Mouse (Mus musculus) ovary, postnatal 36 days (tissue): ENCODE data around the gene Itgb2.

Source experiments
- DNase-seq: peaks from one replicate; pipeline ENCODE4 v3.0.0; 2022; ENCODE audit warnings: low spot score, mixed read lengths

Itgb2 gene

GRCm38 (mm10) chr10:77552162-77552561, 22.1 kb downstream of the Itgb2 start:
- DNase-seq = no peak

DNA sequence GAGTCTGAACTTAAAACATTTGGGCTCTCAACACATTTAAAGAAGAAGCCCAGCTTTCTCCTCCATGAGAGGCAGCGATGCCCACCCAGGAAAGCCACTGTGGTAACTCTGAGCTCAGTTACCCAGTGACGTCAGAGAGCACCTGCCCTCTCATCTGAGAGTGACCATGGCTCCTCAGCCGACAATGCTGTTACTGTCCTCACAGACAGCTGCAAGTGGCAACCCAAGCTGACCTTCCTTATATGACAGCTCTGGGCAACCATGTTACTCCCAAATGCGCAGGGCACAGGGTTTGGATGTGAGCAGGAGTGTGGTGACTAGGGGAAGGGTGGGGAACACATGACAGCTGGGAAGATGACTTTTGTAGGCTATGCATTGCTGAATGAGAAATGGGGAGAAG, 23.2 kb downstream of the Itgb2 start:
- no peak for DNase-seq

GRCm38 (mm10) chr10:77554918-77555317, 24.9 kb downstream of the Itgb2 start:
- DNase-seq = no peak

- no peak for DNase-seq
Observed at GRCm38 (mm10) chr10:77556631-77557030, 26.6 kb downstream of the Itgb2 start.

DNA sequence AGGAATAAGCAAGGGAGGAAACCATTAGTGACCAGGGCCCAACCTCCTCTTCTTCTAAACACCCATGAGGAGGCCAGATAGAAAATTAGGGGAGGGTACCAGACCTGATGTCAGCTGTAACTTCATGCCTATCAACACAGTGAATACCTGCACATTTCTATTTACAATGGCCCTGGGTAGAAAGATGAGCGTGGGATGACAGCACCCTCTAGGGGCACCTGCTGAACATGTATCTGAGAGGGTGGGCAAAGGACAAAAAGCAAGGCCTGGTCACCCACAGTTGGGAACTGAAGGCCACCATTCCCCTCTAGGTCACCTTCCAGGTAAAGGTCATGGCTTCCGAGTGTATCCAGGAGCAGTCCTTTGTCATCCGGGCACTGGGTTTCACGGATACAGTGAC, 27.6 kb downstream of the Itgb2 start:
- no peak for DNase-seq

DNA sequence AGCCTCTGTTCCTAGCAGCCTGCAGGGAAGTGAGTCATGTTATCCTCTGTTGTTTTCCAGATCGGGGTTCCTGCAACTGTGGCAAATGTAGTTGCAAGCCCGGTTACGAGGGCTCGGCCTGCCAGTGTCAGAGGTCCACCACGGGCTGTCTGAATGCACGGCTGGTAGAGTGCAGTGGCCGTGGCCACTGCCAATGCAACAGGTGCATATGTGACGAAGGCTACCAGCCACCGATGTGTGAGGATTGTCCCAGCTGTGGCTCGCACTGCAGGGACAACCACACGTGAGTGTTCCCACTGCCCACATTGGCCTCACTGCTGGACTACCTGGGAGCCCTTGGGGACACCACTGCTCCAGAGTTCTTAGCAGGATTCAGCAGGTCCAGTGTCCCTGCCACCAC, 30.0 kb downstream of the Itgb2 start:
- no peak for DNase-seq

DNA sequence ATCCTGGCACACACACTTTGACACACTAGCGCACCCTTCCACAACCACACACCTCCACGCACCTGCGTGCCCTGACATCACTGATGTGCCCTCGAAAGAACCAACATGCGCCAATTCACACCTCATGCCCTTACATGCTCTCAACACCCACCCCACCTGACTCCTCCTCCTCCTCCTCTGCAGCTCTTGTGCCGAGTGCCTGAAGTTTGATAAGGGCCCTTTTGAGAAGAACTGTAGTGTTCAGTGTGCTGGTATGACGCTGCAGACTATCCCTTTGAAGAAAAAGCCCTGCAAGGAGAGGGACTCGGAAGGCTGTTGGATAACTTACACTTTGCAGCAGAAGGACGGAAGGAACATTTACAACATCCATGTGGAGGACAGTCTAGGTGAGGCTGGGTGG, 30.8 kb downstream of the Itgb2 start:
- DNase-seq = no peak

DNA sequence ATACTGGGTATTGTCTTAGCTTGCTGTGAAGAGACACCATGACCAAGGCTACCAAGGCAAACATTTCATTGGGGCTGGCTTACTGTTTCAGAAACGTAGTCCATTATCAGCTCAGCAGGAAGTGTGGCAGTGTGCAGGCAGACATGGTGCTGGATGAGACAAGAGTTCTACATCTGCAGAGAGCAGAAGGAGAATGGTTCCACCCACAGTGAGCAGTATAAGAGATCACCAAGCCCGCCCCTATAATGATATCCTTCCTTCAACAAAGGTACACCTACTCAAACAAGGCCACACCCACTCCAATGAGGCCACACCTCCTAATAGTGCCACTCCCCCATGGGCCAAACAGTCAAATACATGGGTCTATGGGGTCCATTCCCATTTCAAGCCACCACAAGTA, 31.5 kb downstream of the Itgb2 start:
- no peak for DNase-seq

DNA sequence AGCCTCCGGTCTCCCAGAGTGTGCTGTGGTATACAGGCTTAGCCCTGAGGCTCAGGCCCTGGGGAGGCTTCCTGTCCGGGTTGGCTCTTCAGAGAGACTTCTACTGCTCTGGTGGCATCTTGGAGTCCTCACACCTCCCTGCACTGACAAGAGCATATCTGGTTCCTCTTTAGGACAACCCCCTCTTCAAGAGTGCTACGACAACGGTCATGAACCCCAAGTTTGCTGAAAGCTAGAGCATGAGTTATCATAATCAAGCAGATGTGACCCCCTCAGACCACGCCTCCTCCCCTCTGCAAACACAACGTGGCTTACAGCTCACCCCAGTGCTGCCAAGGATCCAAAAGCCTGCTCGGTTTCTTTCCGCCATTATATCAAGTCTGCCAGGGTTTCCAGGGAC, 35.0 kb downstream of the Itgb2 start:
- DNase-seq = no peak

- peak; percentile 79 for DNase-seq
Observed at GRCm38 (mm10) chr10:77566651-77567050, 36.6 kb downstream of the Itgb2 start.

DNA sequence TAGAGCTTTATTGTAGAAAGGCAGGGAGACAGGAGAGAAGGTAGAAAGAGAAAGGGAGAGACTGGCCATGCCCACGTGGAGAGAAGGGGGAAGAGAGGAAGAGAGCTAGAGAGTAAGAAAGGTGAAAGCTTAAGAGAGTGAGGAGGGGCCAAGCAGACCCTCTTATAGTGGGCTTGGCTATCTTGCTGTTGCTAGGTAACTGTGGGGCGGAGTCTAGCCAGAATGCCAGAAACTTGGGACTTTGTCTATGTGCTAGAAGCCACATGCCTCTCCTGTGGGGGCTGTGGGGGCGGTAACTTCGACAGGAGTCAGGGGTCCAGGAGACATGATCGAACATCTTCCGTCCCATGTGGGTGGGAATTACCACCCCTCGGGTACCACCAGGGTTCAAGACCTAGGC, 39.4 kb downstream of the Itgb2 start:
- no peak for DNase-seq

GRCm38 (mm10) chr10:77569973-77570658, 40.1 kb downstream of the Itgb2 start:
- DNase-seq = no peak

DNA sequence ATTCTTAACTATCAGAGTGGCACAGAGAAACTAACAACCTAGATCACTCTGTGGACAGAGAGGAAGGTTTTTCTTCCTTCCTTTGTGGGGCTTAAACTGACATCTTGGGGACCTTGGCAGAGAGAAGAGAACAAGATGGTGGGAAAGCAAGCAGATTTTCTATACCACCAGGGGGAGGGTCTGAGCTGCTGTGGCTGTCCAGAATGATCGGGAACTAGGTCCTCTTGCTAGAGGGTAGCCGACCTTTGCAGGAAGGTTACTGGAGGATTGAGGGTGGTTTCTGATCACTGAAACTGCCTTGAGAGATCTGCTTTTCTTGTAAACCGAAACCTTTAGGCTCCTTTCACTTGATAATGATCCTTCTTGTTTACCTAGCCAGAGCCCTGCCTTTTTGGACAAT, 42.2 kb downstream of the Itgb2 start:
- no peak for DNase-seq

- no peak for DNase-seq
Observed at GRCm38 (mm10) chr10:77573162-77573561, 43.1 kb downstream of the Itgb2 start.

GRCm38 (mm10) chr10:77580027-77580920, 50.2 kb downstream of the Itgb2 start:
- no peak for DNase-seq

- no peak for DNase-seq
Observed at GRCm38 (mm10) chr10:77581023-77581407, 51.0 kb downstream of the Itgb2 start.

DNA sequence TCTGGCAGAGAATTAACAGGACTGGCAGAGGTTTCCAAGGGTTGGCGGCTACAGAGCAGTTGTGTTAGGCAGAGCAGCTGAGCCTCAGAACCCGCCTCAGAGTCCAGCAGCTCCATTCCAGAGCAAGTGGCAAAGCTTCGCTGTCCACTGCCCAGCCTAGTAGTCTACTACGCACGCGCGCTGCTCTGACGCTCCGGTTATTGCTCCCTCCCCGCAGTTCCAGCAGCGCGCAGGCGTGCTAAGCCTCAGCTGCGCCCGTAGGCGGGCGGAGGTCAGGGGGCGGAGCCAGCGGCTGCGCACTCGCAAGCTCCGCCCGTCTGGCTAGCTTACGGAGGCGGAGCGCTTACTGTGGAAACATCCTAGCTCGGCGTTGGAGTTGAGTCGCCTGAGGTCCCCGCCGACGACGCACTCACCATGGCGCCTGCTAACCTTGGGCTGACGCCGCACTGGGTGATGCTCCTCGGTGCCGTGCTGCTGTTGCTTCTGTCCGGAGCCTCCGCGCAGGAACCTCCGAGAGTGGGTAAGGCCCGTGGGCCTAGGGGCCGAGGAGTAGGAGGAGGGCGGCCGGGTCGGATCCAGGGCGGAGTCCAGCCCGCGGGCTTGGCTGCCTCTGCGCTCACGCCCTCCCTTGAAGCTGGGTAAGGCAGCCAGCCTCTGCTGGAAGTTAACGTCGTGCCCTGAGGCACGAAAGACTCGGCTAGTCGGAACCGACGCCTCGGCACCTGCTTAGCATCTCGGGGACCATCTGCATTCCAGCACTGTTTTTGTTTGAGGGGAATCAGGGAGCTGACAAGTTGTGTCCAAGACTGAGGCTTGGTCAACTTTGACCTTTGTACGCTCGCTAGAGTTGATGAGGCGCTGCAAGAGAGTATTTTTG, 51.6 kb downstream of the Itgb2 start, which contains the start of gene Pttg1ip:
Pttg1ip (plus strand) TSS at position 313 of the 877 bp plus-strand sequence.
- DNase-seq = peak; percentile 97

DNA sequence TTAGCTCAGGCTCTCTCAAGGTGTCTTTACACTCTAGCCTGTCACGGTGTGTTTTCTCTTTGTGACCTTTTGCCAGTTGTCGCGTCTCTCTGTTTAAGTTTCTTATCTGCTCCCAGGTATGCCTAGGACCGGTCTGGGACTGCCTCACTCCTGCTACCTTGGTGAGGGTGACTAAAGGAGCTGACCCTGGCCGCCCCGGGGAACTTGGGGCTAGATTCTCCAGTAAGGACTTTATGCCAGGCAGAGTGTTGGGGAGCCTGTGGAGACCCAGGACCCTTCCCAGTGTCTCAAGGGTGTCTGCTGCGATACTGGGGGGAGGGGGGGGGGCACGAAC, 52.2 kb downstream of the Itgb2 start:
- DNase-seq = no peak

GRCm38 (mm10) chr10:77583795-77584422, 53.9 kb downstream of the Itgb2 start:
- DNase-seq = no peak

DNA sequence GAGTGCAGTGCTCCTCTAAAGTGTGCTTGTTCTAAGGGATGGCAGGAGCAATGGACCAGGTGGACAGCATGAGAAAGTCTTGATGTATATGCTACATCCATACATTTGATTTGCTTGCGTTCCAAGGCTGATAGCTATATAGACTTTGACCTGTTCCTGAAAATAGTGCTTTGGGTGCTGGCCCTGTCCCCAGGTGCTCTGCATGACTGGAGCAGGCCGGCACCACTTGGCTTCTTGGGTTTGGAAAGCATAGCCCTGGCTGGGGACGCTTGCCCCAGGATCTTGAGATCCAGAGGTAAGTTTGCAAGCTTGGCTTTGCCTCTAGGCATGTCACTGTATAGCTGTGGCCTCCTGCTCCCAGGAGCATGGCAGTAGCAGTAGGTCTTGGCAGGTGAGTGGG, 56.6 kb downstream of the Itgb2 start:
- DNase-seq = no peak

DNA sequence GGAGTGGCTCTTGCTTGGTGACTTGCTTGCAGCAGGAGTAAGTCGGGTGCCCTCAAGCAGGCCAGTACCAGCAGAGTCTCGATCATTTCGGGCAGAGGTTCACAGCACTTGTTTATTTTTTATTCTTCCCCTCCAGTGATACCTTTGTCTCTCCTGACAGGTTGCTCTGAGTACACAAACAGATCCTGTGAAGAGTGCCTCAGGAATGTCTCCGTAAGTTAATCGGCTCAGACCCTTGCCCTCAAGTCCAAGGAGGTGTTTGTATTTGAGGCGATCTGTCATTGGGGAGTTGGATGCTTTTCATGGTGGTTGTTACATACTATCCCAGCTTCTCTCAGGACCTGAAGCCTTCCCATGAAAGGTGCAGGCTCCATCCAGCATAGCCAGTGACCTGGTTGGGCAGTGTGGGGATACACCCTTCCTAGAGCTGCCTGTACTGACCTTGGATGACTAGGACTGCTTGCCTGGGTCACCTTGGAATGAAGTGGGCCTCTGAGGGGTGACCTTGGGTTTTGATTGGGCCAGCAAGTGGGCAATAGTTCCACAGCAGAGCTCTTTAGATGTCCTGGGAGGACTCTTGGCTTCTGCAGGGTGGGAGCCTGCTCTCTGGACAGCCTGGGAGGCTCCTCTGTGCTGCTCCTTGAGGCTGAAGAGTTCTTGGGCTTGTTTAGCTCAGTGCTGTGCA, 57.2 kb downstream of the Itgb2 start:
- DNase-seq = no peak
